Mouse (Mus musculus) heart, postnatal 14 days (tissue): ENCODE results near the gene Ppp2r5e. TPM values are rescaled to one million over a fixed set of nuclear protein-coding genes. Genes with fewer than 3 reads are reported as not detected.
A peak's percentile ranks its signal among the peaks of the same experiment; 100 is the strongest.
"Not testable (repeated sequence)": the region's sequence is repeated elsewhere in the genome, so short reads cannot be mapped to it uniquely, and the experiment has no call there.

Experiments
- DNase-seq, 2 experiments: peaks; one replicate each; pipeline ENCODE4 v3.0.0; 2021 to 2022
- intact Hi-C: fragments of 180-260 bp; cut with DNase I; formaldehyde crosslinking; loops from one replicate; pipeline ENCODE4 v1.15.1; 2025
- total RNA-seq, 2 experiments: library from RNA; stranded (reverse); gene quantifications; 2 replicates each; pipeline ENCODE4 v1.2.3; 2021

Gene Ppp2r5e
- total RNA-seq, 2 experiments from 2014 or later = 35.3 to 36.2 TPM

DNA sequence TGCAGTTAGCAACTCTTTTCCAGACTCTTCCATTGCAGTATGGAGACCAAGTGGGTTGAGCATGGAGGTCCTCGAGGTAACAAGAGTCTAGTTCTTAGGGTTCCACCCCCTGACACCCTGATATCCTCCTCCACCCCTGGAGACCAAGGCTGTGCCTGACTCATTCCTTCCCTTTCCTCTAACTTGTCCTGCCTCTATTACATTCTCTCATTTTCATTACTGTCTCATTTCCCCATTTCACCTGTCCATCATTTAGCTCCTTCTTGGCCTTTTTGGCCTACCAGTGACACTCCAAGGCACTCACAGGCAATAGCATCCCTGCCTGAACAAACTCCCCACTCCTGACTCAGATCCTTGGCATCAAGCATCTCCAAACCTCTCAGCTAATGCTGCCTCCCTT lies 98.3 kb downstream of the Ppp2r5e start:
- DNase-seq = no peak
- intact Hi-C loops = no loop called here

- no peak for DNase-seq
- intact Hi-C loops = no loop called here
Measured at GRCm38 (mm10) chr12:75495636-75496035, 100.4 kb downstream of the Ppp2r5e start.

DNA sequence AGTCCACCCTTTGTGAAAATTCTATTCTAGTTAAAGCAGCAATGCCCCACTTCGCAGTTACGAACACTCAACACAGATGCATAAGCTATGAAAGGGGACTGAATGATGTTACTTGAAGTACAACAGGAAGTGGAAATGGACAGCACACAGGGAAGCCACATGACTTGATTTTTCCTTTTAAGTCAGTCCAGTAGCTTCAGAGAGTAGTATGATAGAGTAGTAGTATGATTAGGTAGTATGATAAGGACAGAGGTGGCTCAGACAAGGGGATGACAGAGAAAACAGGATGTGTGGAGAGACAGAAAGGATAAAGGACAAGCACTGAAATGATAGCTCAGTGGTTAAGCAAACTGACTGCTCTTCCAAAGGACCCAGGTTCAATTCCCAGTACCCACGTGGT lies 101.4 kb downstream of the Ppp2r5e start:
- no peak for DNase-seq
- intact Hi-C loops = no loop called here

DNA sequence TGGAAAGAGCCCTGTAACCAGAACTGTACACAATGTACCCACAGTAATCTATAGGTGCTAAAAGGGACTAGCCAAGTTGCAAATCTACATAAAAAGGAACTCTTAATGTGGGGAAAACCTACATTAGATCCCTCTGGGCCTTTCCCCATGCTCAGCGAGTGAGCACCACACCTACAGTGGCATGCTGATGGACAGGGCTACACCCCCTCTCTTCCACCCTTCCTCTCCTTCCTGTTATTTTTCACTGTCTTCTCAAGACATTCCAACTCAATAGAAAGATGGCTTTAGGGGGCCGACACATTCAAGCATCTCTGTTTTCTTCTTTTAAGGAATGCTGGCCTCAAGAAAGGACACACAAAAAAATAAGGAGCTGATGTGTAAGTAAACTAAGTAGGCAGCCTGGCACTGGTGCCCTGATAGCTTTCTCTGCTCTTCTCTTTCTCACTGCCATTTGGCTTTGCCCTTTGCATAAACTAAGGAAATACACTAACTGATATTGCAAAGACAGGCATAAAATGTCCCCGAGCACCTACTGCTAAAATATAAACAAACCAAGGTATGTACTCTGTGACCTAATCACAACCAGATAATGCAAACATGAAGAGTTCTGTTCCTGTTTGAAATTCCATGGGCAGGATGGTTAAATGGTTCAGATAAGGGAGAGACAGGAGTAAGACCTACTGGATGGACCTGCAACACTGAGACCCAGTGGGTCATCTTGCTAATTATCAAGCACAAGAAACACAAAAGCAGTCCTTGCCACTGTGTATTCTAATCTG lies 103.3 kb downstream of the Ppp2r5e start:
- DNase-seq = no peak
- intact Hi-C loops = no loop called here

DNA sequence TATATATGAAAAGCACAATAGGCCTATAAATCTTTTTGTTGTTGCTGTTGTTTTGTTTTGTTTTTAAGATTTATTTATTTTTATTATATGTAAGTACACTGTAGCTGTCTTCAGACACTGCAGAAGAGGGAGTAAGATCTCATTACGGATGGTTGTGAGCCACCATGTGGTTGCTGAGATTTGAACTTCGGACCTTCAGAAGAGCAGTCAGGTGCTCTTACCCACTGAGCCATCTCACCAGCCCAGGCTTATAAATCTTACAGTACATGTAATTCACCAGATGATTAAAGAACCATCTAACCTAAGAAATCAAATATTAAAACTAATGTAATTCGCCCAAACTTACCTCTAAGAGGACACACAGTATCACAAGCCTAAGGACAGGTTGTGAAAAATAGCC lies 103.9 kb downstream of the Ppp2r5e start:
- DNase-seq, intact Hi-C loops: not testable (repeated sequence)

DNA sequence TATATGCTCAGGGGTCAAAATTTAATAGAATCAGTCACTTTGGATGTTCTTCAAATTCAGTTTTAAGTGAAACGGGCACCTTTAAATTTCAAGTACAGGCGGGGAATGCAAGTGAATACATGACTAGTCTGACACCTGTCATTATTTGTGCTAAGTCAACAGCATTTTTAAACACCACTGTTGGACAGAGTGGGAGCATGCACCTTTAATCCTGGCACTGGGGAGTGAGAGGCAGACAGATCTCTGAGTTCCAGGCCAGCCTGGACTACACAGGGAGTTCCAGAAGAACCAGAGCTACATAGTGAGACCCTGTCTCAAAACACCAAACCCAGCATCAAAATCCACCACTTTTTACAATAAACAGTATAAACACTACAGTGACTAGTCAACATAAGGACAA lies 108.5 kb downstream of the Ppp2r5e start:
- DNase-seq = no peak
- intact Hi-C loops = no loop called here

GRCm38 (mm10) chr12:75486568-75487286 lies 109.3 kb downstream of the Ppp2r5e start:
- intact Hi-C loops = no loop called here
- no peak for DNase-seq

GRCm38 (mm10) chr12:75482781-75483180 lies 113.3 kb downstream of the Ppp2r5e start:
- DNase-seq = no peak
- intact Hi-C loops = no loop called here

- no peak for DNase-seq
- intact Hi-C loops = no loop called here
Measured at GRCm38 (mm10) chr12:75482015-75482414, 114.0 kb downstream of the Ppp2r5e start.

DNA sequence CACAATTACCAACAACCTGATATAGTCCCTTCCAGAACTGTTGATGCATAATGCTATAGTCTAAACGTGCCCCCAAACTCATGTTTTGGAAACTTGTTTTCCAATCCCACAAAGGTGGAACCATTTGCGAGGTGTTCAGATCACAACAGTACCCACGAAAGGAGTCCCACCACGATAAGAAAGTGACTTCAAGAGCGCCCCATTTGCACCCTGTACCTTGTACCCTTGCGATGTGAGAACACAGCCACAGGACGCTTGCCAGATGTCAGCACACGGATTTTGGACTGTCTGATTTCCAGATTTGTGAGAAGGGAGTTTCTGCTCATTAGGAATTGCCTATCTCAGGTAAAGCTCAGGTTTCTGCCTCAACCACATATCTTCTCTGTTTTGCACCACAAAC lies 116.0 kb downstream of the Ppp2r5e start:
- intact Hi-C loops = no loop called here
- DNase-seq = no peak

DNA sequence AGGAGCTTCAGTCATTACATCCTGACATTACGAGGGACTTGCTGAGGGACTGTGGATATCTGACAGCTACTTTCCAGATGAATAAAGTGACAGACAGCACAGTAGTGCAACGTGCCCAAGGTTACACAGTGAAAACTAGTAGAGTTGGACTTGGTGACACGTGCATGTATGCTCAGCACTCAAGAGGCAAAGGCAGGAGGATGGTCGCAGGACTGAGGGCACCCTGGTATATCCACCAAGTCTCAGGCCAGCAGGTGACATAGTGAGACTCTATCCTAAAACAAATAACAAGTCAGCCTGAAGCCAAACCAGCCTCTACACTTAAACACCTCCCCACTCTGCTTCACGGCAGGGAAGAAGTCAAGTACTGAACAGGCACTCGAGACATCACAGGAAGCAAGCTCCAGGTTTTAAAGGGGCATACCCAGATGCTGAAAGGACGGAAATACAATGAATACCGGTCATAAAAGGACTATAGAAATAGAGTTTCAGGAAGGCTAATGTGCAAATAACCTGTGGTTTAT lies 116.6 kb downstream of the Ppp2r5e start:
- intact Hi-C loops = no loop called here
- no peak for DNase-seq

DNA sequence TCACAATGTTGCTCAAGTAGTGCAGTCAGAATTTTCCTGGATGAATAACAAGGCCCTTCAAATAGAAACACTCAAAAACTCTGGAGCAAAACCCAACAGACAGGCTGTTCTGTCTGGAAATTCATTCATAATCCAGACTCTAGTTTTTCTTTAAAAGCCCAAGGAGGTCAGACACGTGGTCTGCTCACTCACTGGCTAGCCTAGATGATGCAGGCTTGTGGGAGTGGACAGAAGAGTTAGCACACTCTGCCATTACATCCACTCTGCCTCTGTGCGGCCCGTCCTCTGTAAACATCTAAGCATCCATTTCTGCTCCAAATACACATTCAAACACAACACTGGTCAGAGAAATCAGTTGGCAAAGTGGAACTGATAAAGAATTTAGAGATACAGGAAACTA lies 117.4 kb downstream of the Ppp2r5e start:
- intact Hi-C loops = no loop called here
- no peak for DNase-seq

GRCm38 (mm10) chr12:75478117-75478516 lies 117.9 kb downstream of the Ppp2r5e start:
- intact Hi-C loops = no loop called here
- DNase-seq = no peak

DNA sequence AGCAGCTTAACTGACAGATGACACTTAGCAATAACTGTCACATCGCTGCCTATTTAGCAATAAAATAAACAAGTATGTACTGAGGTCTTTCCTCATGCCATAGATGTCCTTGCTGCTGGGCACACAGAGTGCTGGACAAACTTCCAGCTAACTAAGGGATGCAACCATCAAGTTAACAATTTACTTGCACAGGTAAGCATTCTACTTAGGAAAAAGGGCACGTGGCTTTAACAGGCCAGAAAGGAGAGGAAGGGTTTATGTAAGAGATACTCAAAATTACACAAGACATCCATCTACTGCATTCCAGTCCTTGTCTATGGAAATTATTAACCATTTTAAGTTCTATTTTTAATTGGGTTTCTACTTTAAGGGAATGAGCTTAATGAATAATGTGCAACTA lies 123.0 kb downstream of the Ppp2r5e start:
- DNase-seq = no peak
- intact Hi-C loops = no loop called here

GRCm38 (mm10) chr12:75472107-75472506 lies 123.9 kb downstream of the Ppp2r5e start:
- intact Hi-C loops = no loop called here
- no peak for DNase-seq

DNA sequence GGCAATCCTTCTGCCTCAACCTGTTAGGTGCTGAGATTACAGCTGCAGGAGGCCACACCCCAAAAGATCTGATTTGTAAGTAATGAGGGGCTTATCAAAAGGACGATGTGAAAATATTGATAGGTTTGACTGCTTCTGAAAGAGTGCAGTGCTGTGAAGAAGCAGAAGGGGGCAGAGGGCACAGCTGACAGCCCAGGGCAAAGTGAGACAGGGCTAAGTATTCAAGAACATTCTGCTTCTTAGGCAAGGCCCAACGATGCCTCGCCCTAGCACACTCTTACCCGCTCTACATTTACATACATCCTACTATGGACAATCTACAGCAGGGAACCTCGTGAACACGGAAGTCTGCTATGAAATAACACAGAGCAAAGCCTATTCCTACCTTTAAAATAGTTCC lies 128.2 kb downstream of the Ppp2r5e start:
- intact Hi-C loops = no loop called here
- DNase-seq = no peak

GRCm38 (mm10) chr12:75467127-75467526 lies 128.9 kb downstream of the Ppp2r5e start:
- intact Hi-C loops = no loop called here
- DNase-seq = no peak

DNA sequence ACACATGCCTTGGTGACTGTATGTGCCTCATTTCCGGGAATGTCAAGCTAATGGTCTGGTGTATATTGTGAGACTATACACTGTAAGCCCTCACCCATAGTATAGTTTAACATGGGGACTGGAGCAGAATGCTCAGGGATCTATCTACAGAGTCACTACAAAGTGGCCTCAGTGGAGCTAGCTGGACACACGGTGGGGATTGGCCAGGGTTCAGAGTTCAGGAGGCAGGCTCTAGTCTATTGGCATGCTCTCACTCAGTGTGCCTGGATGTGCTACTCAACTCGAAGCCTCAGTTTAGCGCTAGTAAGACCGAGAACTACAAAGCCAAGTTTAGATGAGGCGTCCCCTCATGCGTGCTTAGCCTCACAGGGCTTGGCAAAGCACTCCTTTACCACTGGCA lies 129.8 kb downstream of the Ppp2r5e start:
- DNase-seq = no peak
- intact Hi-C loops = no loop called here

GRCm38 (mm10) chr12:75464016-75464769 lies 131.9 kb downstream of the Ppp2r5e start:
- peak; percentile 51 to 65 for DNase-seq
- intact Hi-C loops = loop anchor here (1.0 to 2.0 kb wide), 3 partner anchors 131 to 309 kb away; no protein-coding TSS in a partner anchor

DNA sequence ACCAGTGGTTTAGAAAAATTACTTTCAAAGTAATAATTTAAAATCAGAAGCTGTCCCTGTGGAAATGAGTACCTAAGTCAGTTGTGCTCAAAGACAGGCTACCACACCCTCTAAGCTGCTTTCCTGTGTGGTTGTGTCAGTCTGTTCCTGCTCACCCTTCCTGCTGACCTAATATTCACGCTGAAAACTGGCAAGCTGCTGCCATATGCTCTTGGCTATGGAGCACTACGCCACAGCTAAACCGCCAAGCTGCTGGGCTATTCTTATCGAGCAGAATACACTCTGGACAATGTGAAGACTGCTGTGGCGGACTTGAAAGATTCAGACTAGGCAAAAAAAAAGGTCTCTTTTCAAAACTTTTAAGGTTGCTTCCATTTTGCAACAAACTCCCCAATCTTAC lies 135.5 kb downstream of the Ppp2r5e start:
- no peak for DNase-seq
- intact Hi-C loops = no loop called here

GRCm38 (mm10) chr12:75459656-75460055 lies 136.4 kb downstream of the Ppp2r5e start:
- intact Hi-C loops = no loop called here
- DNase-seq = no peak
